ENCODE assay signal across 9 mouse cellular contexts in genomic region chr2:28547237-28548172, GRCm38 (mm10). TPM values are rescaled to one million over a fixed set of nuclear protein-coding genes. Genes with fewer than 3 reads are reported as not detected.
A peak's percentile ranks its signal among the peaks of the same experiment; 100 is the strongest.
DNase-seq lines count a peak whose midpoint lies in the region; ATAC-seq and TF ChIP-seq lines count a peak whose summit lies in the region.
"Had no signal": no experiment of that assay in that cellular context is flagged by ENCODE, and none has a peak within 500 bp of the region (broad histone marks: within the 10 kb centered on the region; RNA-seq: fewer than 3 reads in every experiment).

No protein-coding gene starts in this region.

- 0 out of 4 replicates have a peak, but pooled peaks cover 0 to 2% of the 10 kb centered on the region in 2 experiments for H3K4me1 ChIP-seq in ES-E14 (ENCODE audit: control insufficient read depth in 2 of 2, insufficient read depth in 2 of 2, low read length in 2 of 2, poor library complexity in 1 of 2)
- no peaks in the 10 kb centered on the region for H3K4me1 ChIP-seq in forebrain, embryonic 12.5 days

- intact Hi-C loops in heart, postnatal 36 days (cut with DNase I) = loop anchor here (1.0 kb wide), 1 partner anchor 33 kb away; no protein-coding TSS in a partner anchor

- H3K9me3 ChIP-seq in ES-E14 (ENCODE audit: control insufficient read depth, insufficient read depth, low read depth, low read length) = no peaks in the 10 kb centered on the region
- H3K9me3 ChIP-seq in forebrain, embryonic 12.5 days = no peaks in the 10 kb centered on the region

- H3K4me3 ChIP-seq in ES-E14 (ENCODE audit: insufficient read depth in 1 of 2, low read depth in 1 of 2, low read length in 2 of 2, poor library complexity in 1 of 2, severe bottlenecking in 1 of 2) = no peak overlapping the region
- H3K4me3 ChIP-seq in forebrain, embryonic 12.5 days (replicated peaks) = no peak overlapping the region
- no peak overlapping the region for H3K4me3 ChIP-seq in layer of hippocampus, adult 2 months

- H3K27me3 ChIP-seq in forebrain, embryonic 12.5 days = no peaks in the 10 kb centered on the region

- DNase-seq in ES-E14 (ENCODE audit: low read depth, low spot score) = peak; percentile 70
- peak; percentile 85 for DNase-seq in c-Kit-positive CD71-negative TER-119-negative erythroid progenitor cells, embryonic 14.5 days (ENCODE audit: low read depth)
- peak; percentile 87 to 92 for DNase-seq in heart, postnatal 36 days
- DNase-seq in layer of hippocampus, adult 2 months (ENCODE audit: low spot score in 2 of 2) = peak; percentile 74 to 92
- DNase-seq in lung, postnatal 4 days = peak; percentile 80 to 91
- peak; percentile 76 for DNase-seq in retina, postnatal 7 days (ENCODE audit: low read depth, low spot score)
- peak; percentile 72 to 81 for DNase-seq in urinary bladder, adult 18-20 months (ENCODE audit: low spot score in 2 of 2)

- 54% methylated on average over 11 of the region's 11 CpGs for WGBS in forebrain, embryonic 12.5 days

- H3K27ac ChIP-seq in ES-E14 (ENCODE audit: insufficient read depth, low read depth, low read length, poor library complexity, severe bottlenecking) = no peak overlapping the region
- no peak overlapping the region; the same call in 1 of the 2 replicates for H3K27ac ChIP-seq in forebrain, embryonic 12.5 days
- H3K27ac ChIP-seq in layer of hippocampus, adult 2 months = peak overlapping the region; percentile 68; the same call in 1 of the 2 replicates

- TF ChIP-seq CTCF in layer of hippocampus, adult 2 months (conservative IDR thresholded peaks at IDR 0.05) = peak; percentile 94

- H3K9ac ChIP-seq in ES-E14 (ENCODE audit: insufficient read depth, low read depth, low read length, poor library complexity, severe bottlenecking) = no peak overlapping the region
- no peak overlapping the region for H3K9ac ChIP-seq in forebrain, embryonic 12.5 days

- H3K4me2 ChIP-seq in forebrain, embryonic 12.5 days = no peak overlapping the region

- in situ Hi-C loops in ES-E14 (cut with MboI; ENCODE audit: low sequenced_read_pairs in 2 of 2, unreplicated experiment in 2 of 2) = no loop called here

- H3K36me3 ChIP-seq in ES-E14 (ENCODE audit: control insufficient read depth, insufficient read depth, low read length, poor library complexity, severe bottlenecking) = peaks cover 52% of the 10 kb centered on the region
- H3K36me3 ChIP-seq in forebrain, embryonic 12.5 days (replicated peaks) = peaks cover 92% of the 10 kb centered on the region

- ATAC-seq in forebrain, embryonic 12.5 days (ENCODE audit: low FRiP score) = peak; percentile 51

TF ChIP-seq in ES-E14, 5 proteins besides CTCF, POLR2A, EP300 and RAD21:
- TF ChIP-seq ZC3H11A (IDR thresholded peaks at IDR 0.05; ENCODE audit: borderline replicate concordance, low read depth, low read length) = peak; percentile 81
- no peak for TF ChIP-seq CHD2 (IDR thresholded peaks at IDR 0.05; ENCODE audit: low read depth, low read length)
- no peak for TF ChIP-seq MAFK (IDR thresholded peaks at IDR 0.05; ENCODE audit: insufficient read depth, low read depth, low read length)

RNA-seq across cellular contexts. Expression of gene Cel, which starts 15.7 kb away (rescaled TPM):
- total RNA-seq in ES-E14 (2012; rRNA removed) = not detected in 2 replicates
- polyA plus RNA-seq in forebrain, embryonic 12.5 days (2016; fragmentation: Nextera tagmentation; extraction: Ambion mirVana) = not detected in 2 replicates
- total RNA-seq in heart, postnatal 36 days (2021) = not detected
- not detected for total RNA-seq in layer of hippocampus, adult 2 months (2021)
- total RNA-seq: layer of hippocampus, adult 8-10 months had no signal

RNA-seq across cellular contexts. Expression of gene Ralgds, which starts 34.6 kb away (rescaled TPM):
- total RNA-seq in ES-E14 (2012; rRNA removed) = 18.2 and 24.8 TPM in 2 replicates
- 55.2 and 62.6 TPM in 2 replicates for polyA plus RNA-seq in forebrain, embryonic 12.5 days (2016; fragmentation: Nextera tagmentation; extraction: Ambion mirVana)
- total RNA-seq in heart, postnatal 36 days (2021) = 10 to 100 TPM; 13.3 to 13.6 TPM
- total RNA-seq in layer of hippocampus, adult 2 months (2021) = 100 to 1,000 TPM; 115 to 139 TPM

RNA-seq across cellular contexts. Expression of gene Gtf3c5, which starts 36.0 kb away (rescaled TPM):
- total RNA-seq in ES-E14 (2012; rRNA removed) = 20.0 and 22.6 TPM in 2 replicates
- polyA plus RNA-seq in forebrain, embryonic 12.5 days (2016; fragmentation: Nextera tagmentation; extraction: Ambion mirVana) = 46.9 and 50.9 TPM in 2 replicates
- 10 to 100 TPM in 1 of 2 experiments, 1 to 10 TPM in 1; 9.6 to 11.5 TPM for total RNA-seq in heart, postnatal 36 days (2021)
- 10 to 100 TPM; 18.2 to 20.7 TPM for total RNA-seq in layer of hippocampus, adult 2 months (2021)

RNA-seq across cellular contexts. Expression of gene Gm10134, which starts 41.6 kb away (rescaled TPM):
- 0.80 and 5.1 TPM in 2 replicates for total RNA-seq in ES-E14 (2012; rRNA removed)
- 0.61 and 0.64 TPM in 2 replicates for polyA plus RNA-seq in forebrain, embryonic 12.5 days (2016; fragmentation: Nextera tagmentation; extraction: Ambion mirVana)
- total RNA-seq in heart, postnatal 36 days (2021) = 1 to 10 TPM in 1 of 2 experiments, under 1 TPM in 1; 0.84 to 1.3 TPM
- 1 to 10 TPM in 1 of 2 experiments, not detected in 1; 1.2 TPM for total RNA-seq in layer of hippocampus, adult 2 months (2021)

RNA-seq across cellular contexts. Expression of gene Gbgt1, which starts 50.8 kb away (rescaled TPM):
- 1.4 and 3.1 TPM in 2 replicates for total RNA-seq in ES-E14 (2012; rRNA removed)
- 0.32 TPM in 2 replicates for polyA plus RNA-seq in forebrain, embryonic 12.5 days (2016; fragmentation: Nextera tagmentation; extraction: Ambion mirVana)
- 1 to 10 TPM; 2.6 to 3.7 TPM for total RNA-seq in heart, postnatal 36 days (2021)
- 1 to 10 TPM; 1.8 to 2.2 TPM for total RNA-seq in layer of hippocampus, adult 2 months (2021)
